Mouse (Mus musculus): ENCODE results near the gene Retn.

- no peak for TF ChIP-seq CTCF (IDR thresholded peaks at IDR 0.05; ENCODE audit: low read depth)
- TF ChIP-seq EP300 (optimal IDR thresholded peaks at IDR 0.05), result no peak
Measured at GRCm38 (mm10) chr8:3652845-3653244, 2.7 kb upstream of the Retn start.
